Mouse (Mus musculus): ENCODE measurements around the gene Rfx2. TPM values are rescaled to one million over a fixed set of nuclear protein-coding genes. Genes with fewer than 3 reads are reported as not detected.

The Rfx2 gene
- total and polyA plus RNA-seq, 2 experiments from 2014 or later = 3.4 to 3.6 TPM

DNA sequence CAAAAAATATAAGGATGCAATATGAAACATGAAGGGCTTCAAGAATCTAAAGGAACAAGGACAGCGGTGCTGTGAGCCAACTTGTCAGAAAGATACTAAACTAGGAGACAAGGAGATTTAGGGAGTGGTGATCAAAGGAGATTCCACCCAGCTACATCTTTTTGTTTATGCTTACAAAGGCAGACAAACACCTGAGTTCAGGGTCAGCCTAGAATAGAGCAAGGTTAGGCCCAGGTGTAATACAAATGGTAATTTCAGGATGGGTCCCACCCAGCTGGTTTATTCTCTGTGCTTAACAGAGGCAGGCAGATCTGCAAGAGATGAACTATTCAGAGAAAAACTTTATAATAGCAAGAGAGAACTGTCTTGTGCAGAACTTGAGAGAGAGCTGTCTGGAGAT lies 2.6 kb upstream of the Rfx2 start:
- Histone ChIP-seq H3K4me1 (ENCODE audit: insufficient read depth) (0 out of 2 replicates have a peak, but pooled peaks cover 4% of the 10 kb centered on the region), H3K36me3 (ENCODE audit: insufficient read depth) (no peaks in the 10 kb centered on the region), H3K9ac (no peak overlapping the region), H3K27ac (ENCODE audit: low read depth, low read length) (no peak overlapping the region), H3K4me3 (ENCODE audit: low read depth, low read length) (no peak overlapping the region), H3K27me3 (ENCODE audit: insufficient read depth, low read length) (peaks cover 11% of the 10 kb centered on the region; the same call in 1 of the 2 replicates), H3K4me2 (ENCODE audit: low read depth) (no peak overlapping the region), H3K9me3 (ENCODE audit: low read length) (no peaks in the 10 kb centered on the region)
- WGBS = 86% methylated on average over 1 of the region's 1 CpGs
- TF ChIP-seq CTCF (IDR thresholded peaks at IDR 0.05; ENCODE audit: low read depth) = no peak
- ATAC-seq (no peak), DNase-seq (no peak)

DNA sequence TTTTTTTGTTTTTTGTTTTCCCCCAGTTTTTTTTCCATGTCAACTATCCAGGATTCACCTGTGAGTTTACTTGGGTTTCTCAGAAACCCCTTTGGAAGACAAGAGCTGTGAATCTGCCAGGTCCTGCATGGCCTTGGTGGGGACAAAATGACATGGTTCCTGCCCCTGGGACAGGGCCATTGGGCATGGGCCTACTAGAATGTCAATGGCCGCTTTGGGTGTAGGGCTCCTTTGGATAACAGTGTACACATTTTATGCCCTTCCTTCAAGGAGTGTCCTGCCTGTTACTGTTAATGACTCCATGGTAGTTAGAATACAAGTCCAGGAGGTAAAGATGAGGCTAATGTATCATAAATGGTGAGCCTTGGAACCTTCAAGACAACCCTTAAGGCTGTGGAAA lies 2.1 kb upstream of the Rfx2 start:
- DNase-seq (no peak), ATAC-seq (no peak)
- WGBS = 95% methylated on average over 1 of the region's 1 CpGs
- no peaks in the 10 kb centered on the region for H3K36me3 ChIP-seq (ENCODE audit: insufficient read depth)
- H3K27ac ChIP-seq (ENCODE audit: low read depth, low read length) = no peak overlapping the region
- H3K4me1 ChIP-seq (ENCODE audit: insufficient read depth) = 0 out of 2 replicates have a peak, but pooled peaks cover 4% of the 10 kb centered on the region
- no peak overlapping the region for H3K4me3 ChIP-seq (ENCODE audit: low read depth, low read length)
- TF ChIP-seq CTCF (IDR thresholded peaks at IDR 0.05; ENCODE audit: low read depth) = no peak
- H3K9me3 ChIP-seq (ENCODE audit: low read length) = no peaks in the 10 kb centered on the region
- no peak overlapping the region for H3K9ac ChIP-seq
- H3K27me3 ChIP-seq (ENCODE audit: insufficient read depth, low read length) = peaks cover 11% of the 10 kb centered on the region; the same call in 1 of the 2 replicates
- H3K4me2 ChIP-seq (ENCODE audit: low read depth) = no peak overlapping the region

- H3K4me1 ChIP-seq (ENCODE audit: insufficient read depth) = 0 out of 2 replicates have a peak, but pooled peaks cover 9% of the 10 kb centered on the region
- ATAC-seq = peak; percentile 96
- DNase-seq = peak; percentile 99
- H3K27me3 ChIP-seq (ENCODE audit: insufficient read depth, low read length) = peaks cover 11% of the 10 kb centered on the region; the same call in 1 of the 2 replicates
- no peaks in the 10 kb centered on the region for H3K9me3 ChIP-seq (ENCODE audit: low read length)
- H3K27ac ChIP-seq (ENCODE audit: low read depth, low read length) = no peak overlapping the region
- peak overlapping the region; percentile 60 for H3K4me3 ChIP-seq (ENCODE audit: low read depth, low read length)
- TF ChIP-seq CTCF (IDR thresholded peaks at IDR 0.05; ENCODE audit: low read depth) = peak; percentile 70
- H3K36me3 ChIP-seq (ENCODE audit: insufficient read depth) = no peaks in the 10 kb centered on the region
- under 1% methylated on average over 42 of the region's 42 CpGs for WGBS
- no peak overlapping the region for H3K9ac ChIP-seq
- H3K4me2 ChIP-seq (ENCODE audit: low read depth) = peak overlapping the region; percentile 67
Observed at GRCm38 (mm10) chr17:56831111-56831816, 451 bp upstream of the Rfx2 start.

DNA sequence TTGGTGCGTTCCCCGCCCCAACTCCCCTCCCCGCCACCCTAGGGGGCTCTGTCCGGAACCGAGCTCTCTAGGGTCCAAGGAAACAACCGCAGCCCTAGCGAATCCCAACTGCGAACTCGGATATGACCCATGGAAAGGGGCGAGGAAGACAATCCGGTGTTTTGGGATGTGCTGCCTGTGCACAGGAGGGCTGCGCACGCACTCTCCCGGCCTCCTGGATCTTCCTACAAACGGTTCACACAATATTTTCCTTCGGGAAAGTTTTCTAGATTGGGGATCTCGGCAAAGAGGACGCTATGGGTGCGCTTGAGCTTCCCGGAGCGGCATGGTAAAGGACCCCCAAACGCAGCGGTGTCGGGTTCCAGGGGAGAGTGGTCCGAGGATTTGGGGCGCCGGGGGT lies 1.0 kb downstream of the Rfx2 start:
- no peak for ATAC-seq
- H3K27me3 ChIP-seq (ENCODE audit: insufficient read depth, low read length) = peaks cover 11% of the 10 kb centered on the region; the same call in 1 of the 2 replicates
- peak overlapping the region; percentile 36; the same call in 1 of the 2 replicates for H3K9ac ChIP-seq
- H3K36me3 ChIP-seq (ENCODE audit: insufficient read depth) = no peaks in the 10 kb centered on the region
- no peak for TF ChIP-seq CTCF (IDR thresholded peaks at IDR 0.05; ENCODE audit: low read depth)
- H3K9me3 ChIP-seq (ENCODE audit: low read length) = no peaks in the 10 kb centered on the region
- DNase-seq = peak; percentile 25
- no peak overlapping the region for H3K27ac ChIP-seq (ENCODE audit: low read depth, low read length)
- peak overlapping the region; percentile 67 for H3K4me2 ChIP-seq (ENCODE audit: low read depth)
- WGBS = under 1% methylated on average over 27 of the region's 27 CpGs
- 0 out of 2 replicates have a peak, but pooled peaks cover 10% of the 10 kb centered on the region for H3K4me1 ChIP-seq (ENCODE audit: insufficient read depth)
- H3K4me3 ChIP-seq (ENCODE audit: low read depth, low read length) = peak overlapping the region; percentile 60

- peaks cover 11% of the 10 kb centered on the region; the same call in 1 of the 2 replicates for H3K27me3 ChIP-seq (ENCODE audit: insufficient read depth, low read length)
Observed at GRCm38 (mm10) chr17:56829171-56829570, 1.6 kb downstream of the Rfx2 start.

GRCm38 (mm10) chr17:56826718-56827117 lies 4.1 kb downstream of the Rfx2 start:
- no peak overlapping the region for H3K9ac ChIP-seq
- DNase-seq (peak; percentile 57), ATAC-seq (no peak)
- no peak overlapping the region for H3K4me2 ChIP-seq (ENCODE audit: low read depth)
- 82% methylated on average over 2 of the region's 2 CpGs for WGBS
- H3K4me3 ChIP-seq (ENCODE audit: low read depth, low read length) = no peak overlapping the region
- H3K4me1 ChIP-seq (ENCODE audit: insufficient read depth) = 0 out of 2 replicates have a peak, but pooled peaks cover 10% of the 10 kb centered on the region
- peaks cover 11% of the 10 kb centered on the region; the same call in 1 of the 2 replicates for H3K27me3 ChIP-seq (ENCODE audit: insufficient read depth, low read length)
- no peak for TF ChIP-seq CTCF (IDR thresholded peaks at IDR 0.05; ENCODE audit: low read depth)
- no peaks in the 10 kb centered on the region for H3K36me3 ChIP-seq (ENCODE audit: insufficient read depth)
- no peaks in the 10 kb centered on the region for H3K9me3 ChIP-seq (ENCODE audit: low read length)
- no peak overlapping the region for H3K27ac ChIP-seq (ENCODE audit: low read depth, low read length)

More at GRCm38 (mm10) chr17:56829171-56829570, 1.6 kb downstream of the Rfx2 start:
- ATAC-seq = no peak
- Histone ChIP-seq H3K36me3 (ENCODE audit: insufficient read depth) (no peaks in the 10 kb centered on the region), H3K27ac (ENCODE audit: low read depth, low read length) (no peak overlapping the region), H3K4me1 (ENCODE audit: insufficient read depth) (0 out of 2 replicates have a peak, but pooled peaks cover 10% of the 10 kb centered on the region), H3K4me2 (ENCODE audit: low read depth) (peak overlapping the region; percentile 67), H3K9ac (no peak overlapping the region), H3K4me3 (ENCODE audit: low read depth, low read length) (peak overlapping the region; percentile 60), H3K9me3 (ENCODE audit: low read length) (no peaks in the 10 kb centered on the region)
- no peak for TF ChIP-seq CTCF (IDR thresholded peaks at IDR 0.05; ENCODE audit: low read depth)
- no peak for DNase-seq
- 32% methylated on average over 11 of the region's 11 CpGs for WGBS

GRCm38 (mm10) chr17:56823352-56823751 lies 7.5 kb downstream of the Rfx2 start:
- DNase-seq (no peak), ATAC-seq (no peak)
- no peak overlapping the region for H3K4me3 ChIP-seq (ENCODE audit: low read depth, low read length)
- no peak overlapping the region for H3K9ac ChIP-seq
- H3K27me3 ChIP-seq (ENCODE audit: insufficient read depth, low read length) = no peaks in the 10 kb centered on the region
- TF ChIP-seq CTCF (IDR thresholded peaks at IDR 0.05; ENCODE audit: low read depth) = no peak
- no peak overlapping the region for H3K4me2 ChIP-seq (ENCODE audit: low read depth)
- 0 out of 2 replicates have a peak, but pooled peaks cover 6% of the 10 kb centered on the region for H3K4me1 ChIP-seq (ENCODE audit: insufficient read depth)
- no peaks in the 10 kb centered on the region for H3K9me3 ChIP-seq (ENCODE audit: low read length)
- WGBS = 74% methylated on average over 2 of the region's 2 CpGs
- H3K36me3 ChIP-seq (ENCODE audit: insufficient read depth) = no peaks in the 10 kb centered on the region
- H3K27ac ChIP-seq (ENCODE audit: low read depth, low read length) = no peak overlapping the region

All from forebrain, postnatal 0 days (tissue).